Mouse (Mus musculus) c-Kit-negative CD71-positive TER-119-positive erythroid progenitor cells, embryonic 14.5 days (primary cell): ENCODE results near the gene Slc51a.
"Not testable (repeated sequence)": the region's sequence is repeated elsewhere in the genome, so short reads cannot be mapped to it uniquely, and the experiment has no call there.

Experiments used
- DNase-seq: peaks from one replicate; pipeline ENCODE4 v3.0.0-alpha.2; 2013; ENCODE audit warnings: low read depth, low spot score

The Slc51a gene

DNA sequence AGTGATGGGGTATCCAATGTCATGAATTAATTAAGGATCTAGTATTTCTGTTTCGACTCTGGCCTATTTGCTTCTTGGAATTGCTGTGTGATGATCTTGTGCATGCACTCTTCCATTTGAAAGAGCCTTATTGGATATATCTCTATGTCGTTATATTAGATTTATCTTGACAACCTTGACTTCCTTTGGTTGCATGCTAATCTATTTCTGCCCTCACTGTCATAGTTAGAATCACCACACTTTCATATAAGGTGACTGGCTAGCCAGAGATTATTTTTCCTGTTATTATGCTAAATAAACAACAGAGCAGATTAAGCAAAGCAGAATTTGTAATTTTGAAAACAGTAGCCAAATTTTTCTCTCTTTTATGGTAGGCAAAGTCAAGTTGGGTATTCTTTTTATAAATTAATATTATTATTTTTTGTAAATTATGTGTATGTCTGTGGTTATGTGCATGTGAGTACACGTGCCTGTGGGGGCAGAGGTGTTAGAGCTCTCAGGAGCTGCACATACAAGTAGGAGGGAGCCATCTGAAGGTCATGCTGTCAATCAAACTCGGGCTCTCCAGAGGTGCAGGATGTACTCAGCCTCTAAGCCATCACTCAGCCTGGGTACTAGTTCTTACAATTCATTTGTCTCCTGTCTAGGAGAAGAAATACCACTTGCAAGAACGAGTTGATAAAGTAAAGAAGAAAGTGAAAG lies 18.1 kb downstream of the Slc51a start:
- DNase-seq, result no peak

- no peak for DNase-seq
Measured at GRCm38 (mm10) chr16:32468488-32468887, 19.2 kb downstream of the Slc51a start.

- DNase-seq, result no peak
Measured at GRCm38 (mm10) chr16:32464908-32465307, 22.8 kb downstream of the Slc51a start.

DNA sequence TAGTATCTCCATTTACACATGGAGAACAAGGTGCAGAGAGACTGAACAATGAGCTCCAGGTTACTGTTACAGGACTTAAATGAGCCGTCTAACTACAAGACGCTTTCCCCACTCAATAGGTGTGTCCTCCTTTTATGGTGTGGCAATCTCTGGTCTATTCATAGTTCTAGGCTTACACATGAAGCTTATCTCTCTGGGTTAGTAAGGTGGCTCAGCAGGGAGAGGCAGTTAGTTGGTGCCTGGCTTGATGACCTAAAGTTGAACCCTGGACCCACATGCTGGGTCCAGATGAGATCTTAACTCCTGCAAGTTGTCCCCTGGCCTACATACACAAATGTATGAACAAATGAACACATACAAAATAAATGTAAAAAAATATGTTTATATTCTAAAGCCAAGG lies 24.3 kb downstream of the Slc51a start:
- DNase-seq, result no peak

DNA sequence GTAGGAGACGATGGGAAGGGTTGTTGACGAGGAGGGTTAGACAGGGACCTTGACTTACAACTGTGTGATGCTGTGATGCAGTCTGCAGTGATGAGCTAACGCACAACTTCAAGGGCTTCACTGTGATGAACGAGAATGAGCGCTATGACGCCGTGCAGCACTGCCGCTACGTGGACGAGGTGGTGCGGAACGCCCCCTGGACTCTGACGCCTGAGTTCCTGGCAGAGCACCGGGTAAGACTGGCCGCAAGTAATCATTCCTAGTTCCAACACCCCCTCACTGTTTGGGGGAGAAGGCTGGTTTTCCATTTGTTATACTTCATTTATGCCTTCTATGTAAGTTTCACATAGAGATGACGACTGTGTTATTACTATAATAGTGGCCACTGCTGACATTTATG lies 24.7 kb downstream of the Slc51a start:
- no peak for DNase-seq

GRCm38 (mm10) chr16:32461713-32462112 lies 26.0 kb downstream of the Slc51a start:
- no peak for DNase-seq

- no peak for DNase-seq
Measured at GRCm38 (mm10) chr16:32460518-32460917, 27.2 kb downstream of the Slc51a start.

DNA sequence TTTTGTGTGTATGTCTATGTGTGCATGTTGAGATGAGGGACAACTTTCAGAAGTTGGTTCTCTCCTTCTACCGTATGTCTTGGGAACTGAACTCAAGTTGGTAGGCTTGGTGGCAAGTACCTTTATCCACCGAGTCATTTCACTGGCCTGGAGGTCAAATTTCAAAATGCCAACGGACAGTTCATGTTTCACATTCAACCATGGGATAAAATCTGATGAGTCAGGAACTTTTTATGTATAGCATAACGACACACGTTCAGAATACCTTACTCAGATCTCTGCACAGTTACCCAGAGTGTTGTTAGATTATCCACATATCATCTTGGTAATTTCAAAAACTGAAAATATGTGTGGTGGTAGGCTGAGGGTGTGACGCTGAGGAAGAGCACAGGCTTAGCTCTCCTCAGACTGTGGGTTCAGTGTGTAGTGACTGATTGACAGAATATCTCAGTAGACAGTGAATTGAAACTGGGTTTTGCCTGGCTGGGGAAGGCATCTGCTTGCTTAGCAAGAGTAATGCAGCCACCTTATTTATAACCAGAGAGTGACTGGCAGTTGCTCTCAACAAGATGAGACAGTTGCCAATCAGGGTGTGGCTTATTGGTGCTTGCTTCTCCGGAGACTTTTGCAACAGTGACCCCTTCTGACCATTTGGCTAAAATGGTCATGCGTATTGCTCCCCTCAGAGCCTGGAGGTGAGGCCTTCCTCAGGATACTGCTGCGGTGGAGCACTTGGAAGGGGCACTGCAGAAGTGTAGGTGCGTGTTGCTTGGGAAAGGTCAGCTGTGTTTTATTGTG lies 29.9 kb downstream of the Slc51a start:
- peak; percentile 74 for DNase-seq

GRCm38 (mm10) chr16:32456761-32457160 lies 30.9 kb downstream of the Slc51a start:
- no peak for DNase-seq

GRCm38 (mm10) chr16:32456086-32456485 lies 31.6 kb downstream of the Slc51a start:
- no peak for DNase-seq

DNA sequence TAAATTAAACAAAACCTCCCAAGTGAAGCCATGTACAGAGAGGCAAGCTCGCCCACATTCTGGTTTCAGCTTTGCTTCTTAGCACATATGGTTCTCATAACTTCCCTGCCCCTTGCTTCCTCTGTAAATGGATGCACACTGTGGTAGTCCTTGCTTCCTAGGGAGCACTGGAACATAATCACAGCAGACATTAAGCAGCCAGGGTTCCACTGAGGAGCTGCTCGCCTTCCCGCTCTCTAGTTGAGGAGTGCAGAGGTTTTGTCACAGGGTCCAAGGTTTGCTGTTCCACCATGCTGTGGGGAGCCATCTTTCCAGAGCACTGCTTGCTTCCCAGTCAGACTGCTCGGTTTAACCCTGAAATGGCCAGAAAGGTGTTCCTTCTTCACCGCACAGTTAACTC lies 33.0 kb downstream of the Slc51a start:
- no peak for DNase-seq

DNA sequence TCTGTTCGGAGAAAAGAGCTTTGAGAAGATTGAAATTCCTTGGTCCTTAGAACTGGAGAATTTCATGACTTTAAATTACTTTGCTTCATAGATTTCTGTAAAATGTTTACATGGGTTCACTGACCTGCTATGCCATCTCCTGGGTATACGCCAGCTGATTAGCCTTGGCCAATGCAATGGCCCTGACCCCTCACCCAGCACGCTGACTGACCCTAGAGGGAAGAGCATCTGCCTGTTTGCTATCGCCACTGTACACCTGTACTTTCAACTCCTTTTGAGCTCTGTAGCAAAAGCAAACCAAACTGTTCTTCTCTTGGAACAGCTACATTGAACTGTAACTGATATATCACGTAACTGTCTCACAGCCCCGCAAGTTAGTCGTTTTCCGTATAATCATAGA lies 34.6 kb downstream of the Slc51a start:
- DNase-seq, result no peak

DNA sequence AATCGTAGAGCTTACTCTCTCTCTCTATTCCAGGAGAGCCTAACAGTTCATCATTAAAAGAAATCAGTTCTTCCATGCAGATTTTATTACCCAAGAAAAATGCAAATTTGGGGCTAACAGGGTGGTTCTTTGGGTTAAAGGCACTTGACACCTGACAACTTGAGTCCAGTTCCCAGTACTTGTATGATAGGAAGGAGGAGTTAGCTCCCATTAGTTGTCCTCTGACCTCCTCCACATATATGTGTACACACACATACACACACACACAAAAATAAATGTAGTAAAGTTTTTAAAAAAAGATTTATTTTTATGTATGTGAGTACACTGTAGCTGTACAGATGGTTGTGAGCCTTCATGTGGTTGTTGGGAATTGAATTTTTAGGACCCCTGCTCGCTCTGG lies 37.5 kb downstream of the Slc51a start:
- DNase-seq, result no peak

DNA sequence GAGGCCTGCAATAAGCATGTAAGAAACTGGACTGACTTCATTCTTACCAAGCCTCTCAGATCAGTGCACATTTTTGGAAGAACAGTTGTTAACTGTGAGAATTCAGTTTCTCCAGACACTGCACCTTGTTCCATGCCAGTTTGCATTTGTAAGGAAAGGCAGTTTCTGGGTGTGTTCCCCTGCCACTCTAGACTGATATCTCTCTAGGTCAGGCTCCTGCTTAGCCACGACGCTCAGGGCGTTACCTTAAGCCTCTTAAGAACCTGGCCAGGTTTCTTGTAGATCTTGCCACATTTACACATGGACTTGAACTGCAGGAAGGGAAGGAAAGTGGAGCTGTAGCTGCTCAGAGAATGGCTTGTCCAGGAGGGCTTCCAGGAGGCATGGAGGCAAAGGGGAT lies 38.0 kb downstream of the Slc51a start:
- DNase-seq, result peak; percentile 78

GRCm38 (mm10) chr16:32446563-32447138 lies 41.0 kb downstream of the Slc51a start:
- DNase-seq, result no peak

GRCm38 (mm10) chr16:32445558-32445957 lies 42.1 kb downstream of the Slc51a start:
- no peak for DNase-seq

DNA sequence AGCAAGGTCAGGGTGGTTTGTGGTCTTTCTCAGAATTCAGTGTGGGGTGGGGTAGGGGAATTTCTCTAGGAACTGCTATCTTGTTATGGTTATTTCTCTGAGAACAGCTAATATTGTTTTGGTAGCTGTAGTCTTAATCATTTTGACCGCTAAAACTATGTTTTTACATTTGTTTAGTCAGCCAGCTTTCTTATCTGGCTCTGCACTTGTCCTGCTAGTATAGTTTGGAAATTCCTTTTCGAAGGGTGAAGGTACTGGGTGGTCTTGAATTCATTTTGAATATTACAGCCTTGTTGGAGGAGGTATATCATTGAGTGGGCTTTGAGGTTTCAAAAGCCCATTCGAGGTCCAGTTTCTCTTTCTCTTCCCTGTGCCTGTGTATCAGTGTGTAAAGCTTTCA lies 43.1 kb downstream of the Slc51a start:
- DNase-seq, result not testable (repeated sequence)

DNA sequence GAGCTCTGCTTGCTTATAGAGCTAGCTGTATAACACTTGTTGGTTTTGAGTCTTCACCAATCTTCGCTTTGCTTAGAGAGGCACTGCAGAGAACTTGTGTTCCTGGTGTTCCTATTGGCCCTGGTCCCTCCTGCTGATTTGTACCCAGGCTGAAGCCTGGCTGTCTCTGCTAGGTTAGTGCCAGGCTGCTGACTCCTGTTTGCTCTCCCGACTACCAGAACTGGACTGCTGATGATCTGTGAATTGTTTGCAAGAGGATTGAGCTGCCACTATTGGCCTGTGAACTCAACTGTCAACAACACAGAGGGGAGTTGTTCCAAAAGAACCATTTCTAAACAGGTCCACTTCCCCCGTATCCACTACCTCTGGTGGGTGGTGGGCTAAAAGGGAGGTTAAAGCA lies 46.2 kb downstream of the Slc51a start:
- no peak for DNase-seq

GRCm38 (mm10) chr16:32437266-32437665 lies 50.4 kb downstream of the Slc51a start:
- no peak for DNase-seq

GRCm38 (mm10) chr16:32436657-32437056 lies 51.0 kb downstream of the Slc51a start:
- no peak for DNase-seq

DNA sequence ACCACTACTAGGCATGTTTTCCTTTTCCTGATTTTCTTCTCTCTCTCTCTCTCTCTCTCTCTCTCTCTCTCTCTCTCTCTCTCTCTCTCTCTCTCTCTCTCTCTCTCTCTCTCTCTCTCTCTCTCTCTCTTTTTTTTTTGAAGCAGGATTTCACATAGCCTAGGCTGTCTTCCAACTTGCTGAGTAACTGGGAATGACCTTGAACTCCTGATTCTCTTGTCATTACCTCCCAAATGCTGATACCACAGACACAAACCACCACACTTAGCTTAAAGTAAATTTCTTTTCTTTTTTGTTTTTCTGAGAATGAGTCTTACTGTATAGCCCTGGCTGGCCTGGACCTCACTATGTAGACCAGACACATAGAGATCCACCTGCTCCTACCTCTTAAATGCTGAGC lies 53.0 kb downstream of the Slc51a start:
- no peak for DNase-seq

GRCm38 (mm10) chr16:32434066-32434465 lies 53.6 kb downstream of the Slc51a start:
- DNase-seq, result no peak

GRCm38 (mm10) chr16:32433138-32433537 lies 54.5 kb downstream of the Slc51a start:
- no peak for DNase-seq
